Comparison of ENCODE assay signal across 17 mouse cellular contexts in the genomic region with DNA sequence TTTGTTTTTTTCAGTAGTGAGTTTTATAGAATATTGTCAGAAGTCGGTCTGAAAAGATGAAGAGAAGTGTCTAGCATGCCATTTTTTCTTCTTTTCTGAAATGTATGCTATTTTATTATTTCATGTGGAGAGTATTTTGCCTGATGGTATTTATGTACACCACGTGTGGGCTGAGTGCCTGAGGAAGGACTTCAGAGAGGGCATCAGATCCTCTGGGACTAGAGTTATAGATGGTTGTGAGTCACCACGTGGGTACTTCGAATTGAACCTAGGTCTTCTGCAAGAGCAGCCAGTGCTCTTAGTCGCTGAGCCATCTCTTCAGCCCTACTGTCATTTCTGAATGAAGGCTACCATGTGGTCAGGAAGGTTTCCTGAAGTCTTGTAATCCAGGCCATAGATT.
"Had no signal": no experiment of that assay in that cellular context is flagged by ENCODE, and none has a peak within 500 bp of the region (broad histone marks: within the 10 kb centered on the region; RNA-seq: fewer than 3 reads in every experiment).

No protein-coding gene starts in this region.

- H3K27ac ChIP-seq: kidney, postnatal 0 days; layer of hippocampus, adult 2 months; limb, embryonic 10.5 days; limb, embryonic 13.5 days; liver, embryonic 13.5 days; macrophage; midbrain, embryonic 13.5 days; neural tube, embryonic 12.5 days; neural tube, embryonic 15.5 days; stomach, embryonic 15.5 days had no signal

- H3K4me3 ChIP-seq: layer of hippocampus, adult 2 months; limb, embryonic 10.5 days; limb, embryonic 13.5 days; liver, embryonic 13.5 days; midbrain, embryonic 13.5 days; neural tube, embryonic 12.5 days; neural tube, embryonic 15.5 days; stomach, embryonic 15.5 days had no signal

- H3K4me2 ChIP-seq: limb, embryonic 13.5 days; liver, embryonic 13.5 days; lung, embryonic 14.5 days; midbrain, embryonic 13.5 days; neural tube, embryonic 12.5 days; neural tube, embryonic 15.5 days; stomach, embryonic 15.5 days had no signal

- ATAC-seq: midbrain, embryonic 13.5 days had no signal

- H3K9me3 ChIP-seq: limb, embryonic 10.5 days; limb, embryonic 13.5 days; liver, embryonic 13.5 days; midbrain, embryonic 13.5 days; neural tube, embryonic 12.5 days; neural tube, embryonic 15.5 days; stomach, embryonic 15.5 days had no signal

- H3K9ac ChIP-seq: limb, embryonic 13.5 days; liver, embryonic 13.5 days; lung, embryonic 14.5 days; midbrain, embryonic 13.5 days; neural tube, embryonic 12.5 days; neural tube, embryonic 15.5 days; stomach, embryonic 15.5 days had no signal

- H3K27me3 ChIP-seq: limb, embryonic 13.5 days; liver, embryonic 13.5 days; midbrain, embryonic 13.5 days; neural tube, embryonic 12.5 days; neural tube, embryonic 15.5 days; stomach, embryonic 15.5 days had no signal

- DNase-seq: layer of hippocampus, adult 9-11 months; liver; liver, embryonic 13.5 days; retina, postnatal 1 day; right cerebral cortex, postnatal 25 days; spleen, adult 18-20 months; thymus, postnatal 25 days had no signal
